Mouse (Mus musculus) CH12.LX (cell line): ENCODE measurements at regions not wholly inside any gene's neighbourhood (a gene's known extent, or its start where the extent isn't known, plus 50 kb on each side); places are given as distances from the start of the nearest gene placed in this dataset.

Source experiments
- DNase-seq: peaks from one replicate; pipeline ENCODE4 v3.0.0-alpha.2; 2013; ENCODE audit errors: extremely low read depth
- H3K27ac ChIP-seq: 2 replicates; pipeline ENCODE4 v1.5.1; 2012; ENCODE audit warnings: low read depth, mild to moderate bottlenecking, control low read depth, moderate library complexity; ENCODE audit not compliant: insufficient read depth
- H3K27me3 ChIP-seq: replicated peaks from 2 replicates; pipeline ENCODE3; 2012; ENCODE audit warnings: inconsistent platforms
- H3K36me3 ChIP-seq, 2 experiments: replicated peaks in 1 of 2; 2 replicates each; pipeline versions ENCODE3 to v1.6.1; 2012; ENCODE audit warnings: inconsistent platforms in 1 of 2, low read length in 1 of 2, mild to moderate bottlenecking in 1 of 2, mixed read lengths in 1 of 2, moderate library complexity in 1 of 2; ENCODE audit not compliant: control insufficient read depth in 1 of 2, insufficient read depth in 1 of 2
- H3K4me1 ChIP-seq, 2 experiments: 2 replicates each; pipeline ENCODE4 v1.6.1; 2012; ENCODE audit warnings: inconsistent platforms in 1 of 2, moderate library complexity in 1 of 2; ENCODE audit not compliant: insufficient read depth in 2 of 2, control insufficient read depth in 1 of 2
- H3K4me2 ChIP-seq: 2 replicates; pipeline ENCODE4 v1.6.1; 2012; ENCODE audit warnings: low read depth, mild to moderate bottlenecking, control low read depth; ENCODE audit not compliant: poor library complexity, insufficient read depth, severe bottlenecking
- H3K4me3 ChIP-seq, 3 experiments: fragments of 150-350 bp in 1 of 3; sonication (generic) in 1 of 3; replicated peaks in 1 of 3; 2 replicates each; pipeline versions ENCODE3 to v1.5.1; 2011 to 2012; ENCODE audit warnings: low read depth in 2 of 3, low read length in 2 of 3, mild to moderate bottlenecking in 2 of 3, moderate library complexity in 2 of 3, control low read depth in 1 of 3, improper control_type of control experiment in 1 of 3, inconsistent platforms in 1 of 3, mixed read lengths in 1 of 3; ENCODE audit not compliant: poor library complexity in 1 of 3
- H3K79me2 ChIP-seq: replicated peaks from 2 replicates; pipeline ENCODE4 v1.6.1; 2012; ENCODE audit warnings: mild to moderate bottlenecking, moderate library complexity; ENCODE audit not compliant: control insufficient read depth, poor library complexity, insufficient read depth, severe bottlenecking; ENCODE audit errors: extremely low read depth
- H3K9ac ChIP-seq: 2 replicates; pipeline ENCODE4 v1.6.1; 2012; ENCODE audit warnings: low read depth, mild to moderate bottlenecking, control low read depth, moderate library complexity; ENCODE audit not compliant: insufficient read depth
- H3K9me3 ChIP-seq: replicated peaks from 2 replicates; pipeline ENCODE3; 2012; ENCODE audit warnings: low read length, inconsistent platforms, mixed read lengths
- BHLHE40 ChIP-seq: IDR thresholded peaks from 2 replicates; pipeline ENCODE4 v1.6.1; 2011; ENCODE audit warnings: mild to moderate bottlenecking, low read depth, low read length, improper control_type of control experiment
- CHD1 ChIP-seq: IDR thresholded peaks from 2 replicates; pipeline ENCODE4 v1.6.1; 2012; ENCODE audit warnings: low read depth, low read length, improper control_type of control experiment, inconsistent platforms
- CHD2 ChIP-seq: IDR thresholded peaks from 2 replicates; pipeline ENCODE4 v1.6.1; 2011; ENCODE audit warnings: low read length, improper control_type of control experiment
- EP300 ChIP-seq: IDR thresholded peaks from 2 replicates; pipeline ENCODE4 v1.6.1; 2011; ENCODE audit warnings: low read length, improper control_type of control experiment
- HCFC1 ChIP-seq: IDR thresholded peaks from 2 replicates; pipeline ENCODE4 v1.6.1; 2012; ENCODE audit warnings: low read depth, mild to moderate bottlenecking, inconsistent platforms, low read length, improper control_type of control experiment
- IRF4 ChIP-seq: IDR thresholded peaks from 2 replicates; pipeline ENCODE4 v1.6.1; 2014; ENCODE audit warnings: low read depth, mild to moderate bottlenecking, inconsistent platforms, low read length, improper control_type of control experiment
- KAT2A ChIP-seq: IDR thresholded peaks from 2 replicates; pipeline ENCODE4 v1.6.1; 2012; ENCODE audit warnings: low read length, improper control_type of control experiment, inconsistent platforms; ENCODE audit not compliant: insufficient replicate concordance
- MAFK ChIP-seq: IDR thresholded peaks from 2 replicates; pipeline ENCODE4 v1.6.1; 2011; ENCODE audit warnings: low read length, improper control_type of control experiment; ENCODE audit not compliant: insufficient replicate concordance
- MAX ChIP-seq: IDR thresholded peaks from 2 replicates; pipeline ENCODE4 v1.6.1; 2011; ENCODE audit warnings: low read length, improper control_type of control experiment
- MYC ChIP-seq: IDR thresholded peaks from 2 replicates; pipeline ENCODE4 v1.6.1; 2011; ENCODE audit warnings: low read depth, mild to moderate bottlenecking, improper control_type of control experiment, low read length
- NRF1 ChIP-seq: IDR thresholded peaks from 2 replicates; pipeline ENCODE4 v1.6.1; 2014; ENCODE audit warnings: low read depth, mild to moderate bottlenecking, inconsistent platforms, low read length, improper control_type of control experiment, moderate library complexity
- POLR2AphosphoS2 ChIP-seq: IDR thresholded peaks from 2 replicates; pipeline ENCODE4 v1.6.1; 2011; ENCODE audit warnings: low read depth, low read length, improper control_type of control experiment
- RAD21 ChIP-seq: IDR thresholded peaks from 2 replicates; pipeline ENCODE4 v1.6.1; 2011; ENCODE audit warnings: low read depth, mild to moderate bottlenecking, low read length, improper control_type of control experiment, moderate library complexity
- SIN3A ChIP-seq: IDR thresholded peaks from 2 replicates; pipeline ENCODE4 v1.6.1; 2012; ENCODE audit warnings: low read length, improper control_type of control experiment, inconsistent platforms
- SMC3 ChIP-seq: IDR thresholded peaks from 2 replicates; pipeline ENCODE4 v1.6.1; 2011; ENCODE audit warnings: low read depth, low read length, improper control_type of control experiment
- USF1 ChIP-seq: IDR thresholded peaks from 2 replicates; pipeline ENCODE4 v1.6.1; 2014; ENCODE audit warnings: low read depth, mild to moderate bottlenecking, inconsistent platforms, low read length, improper control_type of control experiment
- USF2 ChIP-seq: conservative IDR thresholded peaks from 2 replicates; pipeline ENCODE4 v1.6.1; 2011; ENCODE audit warnings: low read depth, low read length, improper control_type of control experiment
- ZC3H11A ChIP-seq: IDR thresholded peaks from 2 replicates; pipeline ENCODE4 v1.6.1; 2012; ENCODE audit warnings: low read depth, mild to moderate bottlenecking, inconsistent platforms, low read length, improper control_type of control experiment
- dilution Hi-C: fragments of 300-500 bp; cut with MboI; formaldehyde crosslinking; loops from 2 replicates; pipeline ENCODE4 v1.14.3; 2020; ENCODE audit warnings: low sequenced_read_pairs; ENCODE audit not compliant: extremely low pct_unique_long_range_greater_than_20kb, extremely low pct_ligation_motif_present
- in situ Hi-C: fragments of 300-500 bp; cut with MboI; formaldehyde crosslinking; loops from 3 replicates; pipeline ENCODE4 v1.14.3; 2019; ENCODE audit warnings: low sequenced_read_pairs, low pct_ligation_motif_present, low pct_unique_long_range_greater_than_20kb, mixed read lengths

DNA sequence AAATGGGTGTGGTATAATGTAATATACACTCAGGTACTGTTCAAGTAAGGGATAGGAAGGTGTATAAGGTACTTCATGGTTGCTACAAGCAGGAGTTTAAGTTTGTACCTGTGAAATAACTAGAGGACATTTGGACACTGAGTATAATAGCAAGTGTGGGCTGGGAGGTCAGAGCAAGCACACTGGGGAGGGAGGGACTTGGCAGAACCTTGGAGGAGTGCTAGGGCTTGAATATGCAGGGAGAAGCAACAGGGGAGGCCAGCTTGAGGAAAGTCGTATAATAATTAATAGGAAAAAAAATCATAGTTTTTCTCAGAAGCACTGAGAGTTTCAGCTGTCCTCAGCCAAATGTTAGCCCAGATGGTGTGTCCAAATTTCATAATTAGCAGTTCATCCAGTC, 212.4 kb downstream of the Tfap2b start:
- Histone ChIP-seq H3K27ac (no peak overlapping the region), H3K4me1 (no peaks in the 10 kb centered on the region), H3K27me3 (no peaks in the 10 kb centered on the region), H3K9me3 (peaks cover 47% of the 10 kb centered on the region), H3K79me2 (no peaks in the 10 kb centered on the region), H3K36me3 (no peaks in the 10 kb centered on the region), H3K9ac (no peak overlapping the region), H3K4me3 (no peak overlapping the region), H3K4me2 (no peak overlapping the region)
- DNase-seq: no peak
- dilution Hi-C loops: no loop called here
- in situ Hi-C loops: no loop called here
- TF ChIP-seq SIN3A (no peak), MAFK (no peak), USF2 (no peak), MYC (no peak), SMC3 (no peak), POLR2AphosphoS2 (no peak), MAX (no peak), USF1 (no peak), EP300 (no peak), BHLHE40 (no peak), RAD21 (no peak), ZC3H11A (no peak), CHD2 (no peak), NRF1 (no peak), HCFC1 (no peak), IRF4 (no peak), KAT2A (no peak), CHD1 (no peak)

DNA sequence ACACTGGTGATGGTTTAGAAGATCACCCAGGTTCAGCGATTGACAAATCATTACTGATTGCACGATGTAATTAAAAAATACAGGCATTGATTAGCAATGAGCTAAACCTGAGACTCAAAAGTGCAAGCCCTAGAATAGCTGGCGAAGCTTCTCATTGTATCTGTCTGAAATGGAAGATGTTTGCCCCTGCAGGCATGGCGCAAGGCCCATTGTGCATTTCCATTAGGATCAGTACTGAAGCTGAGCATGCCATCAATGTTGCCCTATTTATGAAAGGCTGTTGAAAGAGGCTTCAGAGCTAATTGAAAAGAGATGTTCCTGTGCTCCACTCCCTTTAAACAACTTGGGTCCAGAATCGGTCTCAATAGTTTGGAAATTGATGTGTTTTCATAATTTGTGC, 242.1 kb downstream of the Tfap2b start:
- dilution Hi-C loops: no loop called here
- no peak for DNase-seq
- no peak overlapping the region for H3K9ac ChIP-seq
- H3K4me3 ChIP-seq: no peak overlapping the region
- H3K9me3 ChIP-seq: peaks cover 10% of the 10 kb centered on the region
- in situ Hi-C loops: no loop called here
- H3K36me3 ChIP-seq: no peaks in the 10 kb centered on the region
- no peaks in the 10 kb centered on the region for H3K4me1 ChIP-seq
- no peaks in the 10 kb centered on the region for H3K27me3 ChIP-seq
- H3K4me2 ChIP-seq: no peak overlapping the region
- H3K27ac ChIP-seq: no peak overlapping the region
- no peaks in the 10 kb centered on the region for H3K79me2 ChIP-seq
- TF ChIP-seq CHD2 (no peak), USF1 (no peak), MAX (no peak)
